Mouse (Mus musculus) stomach, postnatal 0 days (tissue): Measurements from ENCODE around the gene Msgn1.

Source experiments
- CTCF ChIP-seq: IDR thresholded peaks from 2 replicates; pipeline ENCODE4 v1.5.1; 2016; ENCODE audit warnings: antibody characterized with exemption, low read depth, mild to moderate bottlenecking, moderate library complexity
- EP300 ChIP-seq: optimal IDR thresholded peaks from 2 replicates; pipeline ENCODE3; 2016; ENCODE audit warnings: antibody characterized with exemption

- no peak for TF ChIP-seq CTCF
- no peak for TF ChIP-seq EP300
These were observed 9.0 kb upstream of the Msgn1 start for GRCm38 (mm10) chr12:11217726-11218250.
